Mouse (Mus musculus) T-helper 17 cell (primary cell): ENCODE measurements around the gene Gm49387.

Source experiments
- in situ Hi-C, 2 experiments: fragments of 300-600 bp; cut with MboI, MseI; formaldehyde crosslinking; loops; 1 replicate in 1 of 2; 2 replicates in 1 of 2; pipeline ENCODE4 v1.15.1; 2025; ENCODE audit warnings: high pct_unique_total_duplicates in 2 of 2

The Gm49387 gene

GRCm38 (mm10) chr14:31577966-31578735, 62.5 kb downstream of the Gm49387 start:
- in situ Hi-C loops, result no loop called here

GRCm38 (mm10) chr14:31576846-31577697, 63.6 kb downstream of the Gm49387 start:
- in situ Hi-C loops, result no loop called here

- in situ Hi-C loops, result no loop called here
Measured at GRCm38 (mm10) chr14:31575866-31576265, 64.8 kb downstream of the Gm49387 start.

GRCm38 (mm10) chr14:31574903-31575665, 65.6 kb downstream of the Gm49387 start:
- in situ Hi-C loops, result no loop called here

- in situ Hi-C loops, result no loop called here
Measured at GRCm38 (mm10) chr14:31572561-31573175, 68.0 kb downstream of the Gm49387 start.

GRCm38 (mm10) chr14:31571419-31571818, 69.3 kb downstream of the Gm49387 start:
- in situ Hi-C loops, result no loop called here

GRCm38 (mm10) chr14:31570131-31570951, 70.3 kb downstream of the Gm49387 start:
- in situ Hi-C loops, result no loop called here

- in situ Hi-C loops, result no loop called here
Measured at GRCm38 (mm10) chr14:31569151-31569631, 71.5 kb downstream of the Gm49387 start.

GRCm38 (mm10) chr14:31565478-31566212, 75.0 kb downstream of the Gm49387 start:
- in situ Hi-C loops, result no loop called here

- in situ Hi-C loops, result no loop called here
Measured at GRCm38 (mm10) chr14:31564452-31565179, 76.1 kb downstream of the Gm49387 start.

GRCm38 (mm10) chr14:31560886-31561285, 79.8 kb downstream of the Gm49387 start:
- in situ Hi-C loops, result no loop called here

- in situ Hi-C loops, result no loop called here
Measured at GRCm38 (mm10) chr14:31559216-31559615, 81.5 kb downstream of the Gm49387 start.

GRCm38 (mm10) chr14:31557784-31558183, 82.9 kb downstream of the Gm49387 start:
- in situ Hi-C loops, result no loop called here

GRCm38 (mm10) chr14:31557273-31557672, 83.4 kb downstream of the Gm49387 start:
- in situ Hi-C loops, result no loop called here

- in situ Hi-C loops, result no loop called here
Measured at GRCm38 (mm10) chr14:31556526-31557260, 84.0 kb downstream of the Gm49387 start.

GRCm38 (mm10) chr14:31555963-31556434, 84.7 kb downstream of the Gm49387 start:
- in situ Hi-C loops, result no loop called here

- in situ Hi-C loops, result no loop called here
Measured at GRCm38 (mm10) chr14:31555021-31555420, 85.7 kb downstream of the Gm49387 start.

- in situ Hi-C loops, result no loop called here
Measured at GRCm38 (mm10) chr14:31543885-31544442, 96.7 kb downstream of the Gm49387 start.
